Mouse (Mus musculus) megakaryocyte, embryonic 14.5 days (primary cell): Measurements from ENCODE around the gene Fnbp4. TPM values are rescaled to one million over a fixed set of nuclear protein-coding genes. Genes with fewer than 3 reads are reported as not detected.
A peak's percentile ranks its signal among the peaks of the same experiment; 100 is the strongest.

Source experiments
- H3K27me3 ChIP-seq: replicated peaks from 2 replicates; pipeline ENCODE3; 2012; ENCODE audit warnings: inconsistent platforms
- H3K36me3 ChIP-seq: replicated peaks from 2 replicates; pipeline ENCODE3; 2012; ENCODE audit warnings: low read length, inconsistent platforms, mixed read lengths
- H3K4me1 ChIP-seq: 2 replicates; pipeline ENCODE4 v1.6.1; 2012; ENCODE audit warnings: inconsistent platforms
- H3K4me3 ChIP-seq: replicated peaks from 2 replicates; pipeline ENCODE3; 2012; ENCODE audit warnings: moderate library complexity, mild to moderate bottlenecking, inconsistent platforms
- H3K9me3 ChIP-seq: 2 replicates; pipeline ENCODE4 v1.6.1; 2012; ENCODE audit warnings: inconsistent platforms
- FLI1 ChIP-seq: IDR thresholded peaks from 2 replicates; pipeline ENCODE4 v1.6.1; 2012; ENCODE audit warnings: low read length, inconsistent platforms, mixed read lengths
- GATA1 ChIP-seq: IDR thresholded peaks from 3 replicates; pipeline ENCODE4 v1.6.1; 2012; ENCODE audit warnings: mixed read lengths, low read length, inconsistent platforms, borderline replicate concordance
- polyA plus RNA-seq: library from polyadenylated mRNA; stranded (reverse); fragments of >175 nt; gene quantifications from 2 replicates; pipeline ENCODE4 v1.2.3, GENCODE M21; 2012; ENCODE audit warnings: low replicate concordance; ENCODE audit not compliant: insufficient read depth

The Fnbp4 gene
- polyA plus RNA-seq, 1 experiment = 25.9 TPM

DNA sequence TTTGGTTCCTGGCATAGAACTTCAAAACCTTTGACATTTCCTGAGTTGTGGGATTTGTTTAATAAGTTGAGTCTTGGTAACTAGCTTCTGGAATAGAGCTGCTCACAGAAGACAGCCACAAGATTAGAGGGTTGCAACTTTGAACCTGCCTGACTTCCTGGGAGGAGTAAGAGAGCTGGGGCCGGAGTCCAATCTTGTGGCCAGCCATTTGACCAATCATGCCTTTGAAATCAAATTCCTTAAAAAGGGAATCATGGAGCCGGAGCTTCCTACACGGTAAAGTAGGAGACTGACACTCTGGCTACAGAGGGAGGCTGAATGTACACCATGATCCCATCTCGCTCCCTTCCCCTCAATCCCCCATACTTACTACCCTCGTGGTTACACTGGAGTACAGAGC is 5.2 kb upstream of the Fnbp4 start:
- H3K4me1 ChIP-seq = peaks cover 20% of the 10 kb centered on the region
- H3K9me3 ChIP-seq = no peaks in the 10 kb centered on the region
- H3K36me3 ChIP-seq = peaks cover 44% of the 10 kb centered on the region
- no peak overlapping the region for H3K4me3 ChIP-seq
- H3K27me3 ChIP-seq = no peaks in the 10 kb centered on the region
- TF ChIP-seq GATA1 (no peak), FLI1 (no peak)

- H3K9me3 ChIP-seq = no peaks in the 10 kb centered on the region
- peaks cover 24% of the 10 kb centered on the region for H3K36me3 ChIP-seq
- peaks cover 39% of the 10 kb centered on the region for H3K4me1 ChIP-seq
- H3K27me3 ChIP-seq = no peaks in the 10 kb centered on the region
- peak overlapping the region; percentile 95 for H3K4me3 ChIP-seq
- no peak for TF ChIP-seq GATA1
- TF ChIP-seq FLI1 = no peak
These were observed 701 bp upstream of the Fnbp4 start for GRCm38 (mm10) chr2:90744285-90745052.

DNA sequence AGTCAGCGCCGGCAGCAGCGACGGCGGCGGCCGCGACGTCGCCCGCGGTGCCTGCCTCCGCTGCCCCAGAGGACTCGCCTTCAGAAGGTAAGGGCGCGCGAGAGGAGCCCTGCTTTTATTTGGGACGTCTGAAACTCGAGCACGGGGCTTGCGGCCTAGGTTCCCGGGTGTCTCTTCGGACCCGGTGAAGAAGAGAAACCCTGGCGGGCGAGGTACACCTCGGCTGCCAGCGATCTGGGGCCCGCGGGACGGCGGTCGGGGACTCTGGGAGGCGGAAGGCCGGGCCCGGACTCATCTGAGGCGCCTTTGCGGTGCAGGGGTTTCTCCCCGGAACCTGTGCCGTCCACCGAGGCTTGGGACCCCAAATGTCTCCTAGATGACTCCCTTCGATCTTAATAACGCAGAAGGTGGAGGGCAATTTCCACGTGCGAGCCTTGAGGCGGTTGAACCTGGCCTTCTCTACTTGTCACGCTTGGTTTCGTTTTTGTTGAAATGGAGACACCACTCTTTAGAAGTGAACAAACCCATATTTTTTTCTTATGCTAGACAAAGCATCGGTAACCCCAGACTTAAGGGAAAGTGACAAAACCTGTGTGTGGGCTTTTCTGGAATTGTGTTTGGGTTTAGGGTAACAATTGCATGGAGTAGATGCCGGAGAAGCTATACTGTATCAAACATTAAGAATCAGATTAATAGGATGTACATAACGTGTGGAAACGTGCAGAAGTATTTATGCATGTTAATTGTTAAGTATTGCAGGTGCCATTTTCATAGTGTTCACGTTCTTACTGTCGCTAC is 769 bp downstream of the Fnbp4 start:
- no peaks in the 10 kb centered on the region for H3K9me3 ChIP-seq
- H3K4me1 ChIP-seq = peaks cover 38% of the 10 kb centered on the region
- no peak for TF ChIP-seq FLI1
- no peak for TF ChIP-seq GATA1
- no peaks in the 10 kb centered on the region for H3K27me3 ChIP-seq
- H3K4me3 ChIP-seq = peak overlapping the region; percentile 95
- H3K36me3 ChIP-seq = peaks cover 33% of the 10 kb centered on the region

GRCm38 (mm10) chr2:90746538-90746865 is 1.3 kb downstream of the Fnbp4 start:
- H3K4me1 ChIP-seq = peaks cover 43% of the 10 kb centered on the region
- TF ChIP-seq FLI1 = no peak
- no peak for TF ChIP-seq GATA1
- no peaks in the 10 kb centered on the region for H3K9me3 ChIP-seq
- peaks cover 39% of the 10 kb centered on the region for H3K36me3 ChIP-seq
- H3K4me3 ChIP-seq = peak overlapping the region; percentile 95
- no peaks in the 10 kb centered on the region for H3K27me3 ChIP-seq

DNA sequence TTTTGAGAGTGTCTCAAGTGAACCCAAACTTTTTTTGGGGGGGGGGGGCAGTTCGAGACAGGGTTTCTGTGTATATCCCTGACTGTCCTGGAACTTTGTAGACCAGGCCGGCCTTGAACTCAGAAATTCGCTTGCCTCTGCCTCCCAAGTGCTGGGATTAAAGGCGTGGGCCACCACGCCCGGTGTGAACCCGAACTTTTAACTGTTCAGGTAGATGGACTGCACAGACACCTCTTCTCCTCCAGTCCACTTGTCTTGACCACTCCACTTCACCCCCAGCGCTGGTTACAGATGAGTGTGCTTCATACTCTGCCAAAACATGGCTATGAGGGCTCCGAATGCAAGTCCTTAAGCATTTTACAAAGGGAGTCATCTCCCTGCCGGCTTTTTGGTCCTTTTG is 2.0 kb downstream of the Fnbp4 start:
- Histone ChIP-seq H3K36me3 (peaks cover 40% of the 10 kb centered on the region), H3K27me3 (no peaks in the 10 kb centered on the region), H3K9me3 (no peaks in the 10 kb centered on the region), H3K4me3 (peak overlapping the region; percentile 95), H3K4me1 (peaks cover 43% of the 10 kb centered on the region)
- TF ChIP-seq FLI1 = no peak
- TF ChIP-seq GATA1 = no peak

GRCm38 (mm10) chr2:90749676-90750459 is 4.7 kb downstream of the Fnbp4 start:
- H3K9me3 ChIP-seq = no peaks in the 10 kb centered on the region

DNA sequence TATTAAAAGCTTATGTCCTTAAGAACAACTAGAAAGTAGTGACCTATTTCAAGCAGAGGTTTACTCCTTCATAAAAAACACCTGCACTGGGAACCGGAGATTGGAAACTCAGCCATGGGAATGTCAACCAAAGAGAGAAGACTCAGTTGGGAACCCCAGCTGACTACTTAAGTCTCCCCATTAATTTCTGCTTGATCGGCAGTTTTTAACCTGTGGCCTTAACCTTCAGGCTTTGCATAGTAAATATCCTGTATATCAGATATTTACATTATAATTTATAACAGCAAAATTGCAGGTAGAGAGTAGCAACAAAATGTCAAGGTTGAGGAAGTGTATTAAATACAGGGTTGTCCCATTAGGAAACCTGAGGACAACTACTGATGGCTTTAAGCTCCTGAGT is 8.4 kb downstream of the Fnbp4 start:
- no peaks in the 10 kb centered on the region for H3K9me3 ChIP-seq
- no peak for TF ChIP-seq FLI1
- no peak for TF ChIP-seq GATA1
- H3K4me3 ChIP-seq = no peak overlapping the region
- peaks cover 24% of the 10 kb centered on the region for H3K4me1 ChIP-seq
- H3K27me3 ChIP-seq = no peaks in the 10 kb centered on the region
- H3K36me3 ChIP-seq = peaks cover 88% of the 10 kb centered on the region

More at GRCm38 (mm10) chr2:90749676-90750459, 4.7 kb downstream of the Fnbp4 start:
- H3K27me3 ChIP-seq = no peaks in the 10 kb centered on the region
- peaks cover 66% of the 10 kb centered on the region for H3K36me3 ChIP-seq
- H3K4me1 ChIP-seq = peaks cover 37% of the 10 kb centered on the region
- TF ChIP-seq GATA1 (no peak), FLI1 (no peak)
- peak overlapping the region; percentile 51 for H3K4me3 ChIP-seq

- Histone ChIP-seq H3K4me1 (peaks cover 17% of the 10 kb centered on the region), H3K27me3 (no peaks in the 10 kb centered on the region), H3K36me3 (peaks cover 89% of the 10 kb centered on the region), H3K9me3 (no peaks in the 10 kb centered on the region), H3K4me3 (no peak overlapping the region)
- TF ChIP-seq GATA1 = no peak
- no peak for TF ChIP-seq FLI1
These were observed 9.0 kb downstream of the Fnbp4 start for GRCm38 (mm10) chr2:90754188-90754587.

DNA sequence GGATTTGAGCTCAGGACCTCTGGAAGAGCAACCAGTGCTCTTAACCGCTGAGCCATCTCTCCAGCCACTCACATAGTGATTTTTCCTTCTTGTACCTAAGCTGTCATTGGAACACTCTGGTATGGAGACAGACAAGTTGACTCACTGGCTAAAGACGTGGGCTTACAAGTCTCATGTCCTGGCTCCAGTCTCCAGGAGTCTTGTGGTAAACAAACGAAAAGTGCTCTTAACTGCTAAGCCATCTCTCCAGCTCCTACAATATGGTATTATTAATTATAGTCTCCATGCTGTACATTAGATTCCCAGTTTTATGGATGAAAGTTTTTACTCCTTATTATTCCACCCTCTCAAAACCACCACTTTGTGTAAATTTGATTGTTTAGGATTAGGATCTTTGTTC is 20.0 kb downstream of the Fnbp4 start:
- Histone ChIP-seq H3K9me3 (no peaks in the 10 kb centered on the region), H3K4me1 (no peaks in the 10 kb centered on the region), H3K36me3 (peaks cover 97% of the 10 kb centered on the region), H3K4me3 (no peak overlapping the region), H3K27me3 (no peaks in the 10 kb centered on the region)
- no peak for TF ChIP-seq FLI1
- no peak for TF ChIP-seq GATA1

DNA sequence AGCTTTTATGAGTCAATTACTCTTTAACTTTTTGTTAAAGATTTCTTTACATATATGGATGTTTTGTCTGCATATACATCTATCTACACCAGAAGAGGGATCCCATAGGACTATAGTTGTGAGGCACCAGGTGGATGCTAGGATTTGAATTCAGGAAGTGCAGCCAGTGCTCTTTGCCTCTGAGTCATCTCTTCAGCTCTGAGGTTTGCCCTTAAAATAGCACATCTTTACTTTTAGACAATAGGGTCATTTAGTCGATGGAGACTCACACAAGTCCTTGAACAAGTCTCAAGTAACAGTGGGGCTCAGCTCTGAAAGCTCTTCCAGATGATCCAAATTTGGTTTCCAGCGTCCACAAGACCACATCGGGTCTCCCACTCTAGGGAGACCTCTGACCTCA is 36.2 kb downstream of the Fnbp4 start:
- H3K9me3 ChIP-seq = no peaks in the 10 kb centered on the region
- H3K4me1 ChIP-seq = peaks cover 12% of the 10 kb centered on the region
- peaks cover 61% of the 10 kb centered on the region for H3K36me3 ChIP-seq
- no peak for TF ChIP-seq FLI1
- TF ChIP-seq GATA1 = no peak
- H3K27me3 ChIP-seq = peaks cover 9% of the 10 kb centered on the region
- H3K4me3 ChIP-seq = no peak overlapping the region
